20 mouse cellular contexts compared by ENCODE assay signal in the genomic region with DNA sequence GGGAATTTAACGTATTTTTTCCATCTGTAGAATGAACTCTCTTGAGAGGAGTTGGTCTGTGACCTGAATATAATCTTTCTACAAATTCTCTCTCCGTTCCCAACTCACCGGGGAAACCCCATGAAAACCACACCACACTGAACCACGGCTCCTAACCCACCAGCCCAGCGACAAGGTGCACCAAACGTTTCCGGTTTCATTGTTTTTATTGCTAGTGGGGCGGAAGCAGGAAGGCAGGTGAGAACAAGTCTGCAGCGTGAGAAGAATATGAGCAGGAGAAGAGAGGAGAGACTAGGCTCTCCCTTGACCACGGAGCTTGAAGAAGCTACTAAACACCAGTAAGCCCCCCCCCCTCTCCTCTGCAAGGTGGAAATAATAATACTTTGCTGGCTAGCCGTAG. TPM values are rescaled to one million over a fixed set of nuclear protein-coding genes. Genes with fewer than 3 reads are reported as not detected.
A peak's percentile ranks its signal among the peaks of the same experiment; 100 is the strongest.
DNase-seq lines count a peak whose midpoint lies in the region; TF ChIP-seq lines count a peak whose summit lies in the region.
"Had no signal": no experiment of that assay in that cellular context is flagged by ENCODE, and none has a peak within 500 bp of the region (broad histone marks: within the 10 kb centered on the region; RNA-seq: fewer than 3 reads in every experiment).

No protein-coding gene starts in this region.

- TF ChIP-seq CTCF in CH12.LX (conservative IDR thresholded peaks at IDR 0.05 in 1 of 2, IDR thresholded peaks at IDR 0.05 in 1 of 2; ENCODE audit: low read depth in 2 of 2, low read length in 2 of 2) = no peak
- TF ChIP-seq CTCF in spleen, adult 2 months (IDR thresholded peaks at IDR 0.05; ENCODE audit: extremely low read depth, insufficient read depth, insufficient read length, insufficient replicate concordance) = no peak

- peaks cover 6 to 28% of the 10 kb centered on the region in 2 experiments for H3K4me1 ChIP-seq in CH12.LX (ENCODE audit: control insufficient read depth in 1 of 2, insufficient read depth in 2 of 2)
- H3K4me1 ChIP-seq in spleen, adult 2 months (ENCODE audit: control insufficient read depth, insufficient read depth, insufficient read length) = peaks cover 2% of the 10 kb centered on the region; the same call in 1 of the 2 replicates
- H3K4me1 ChIP-seq: forebrain, embryonic 12.5 days; hindbrain, embryonic 12.5 days had no signal

- 25% methylated on average over 11 of the region's 11 CpGs for WGBS in spleen, adult 2 months

- dilution Hi-C loops in CH12.LX (cut with MboI; ENCODE audit: extremely low pct_ligation_motif_present, extremely low pct_unique_long_range_greater_than_20kb, low sequenced_read_pairs) = no loop called here

- TF ChIP-seq POLR2A in CH12.LX (IDR thresholded peaks at IDR 0.05; ENCODE audit: low read depth, low read length) = no peak
- no peak for TF ChIP-seq POLR2A in spleen, adult 2 months (IDR thresholded peaks at IDR 0.05; ENCODE audit: low read depth, low read length)

- H3K79me2 ChIP-seq in CH12.LX (replicated peaks; ENCODE audit: control insufficient read depth, extremely low read depth, insufficient read depth, poor library complexity, severe bottlenecking) = no peaks in the 10 kb centered on the region

- H3K4me3 ChIP-seq in CH12.LX (replicated peaks in 1 of 3; ENCODE audit: low read depth in 2 of 3, low read length in 2 of 3, poor library complexity in 1 of 3) = no peak overlapping the region
- H3K4me3 ChIP-seq in spleen, adult 2 months (ENCODE audit: extremely low read depth, insufficient read depth, insufficient read length) = no peak overlapping the region
- H3K4me3 ChIP-seq: embryonic facial prominence, embryonic 13.5 days; forebrain, embryonic 12.5 days; heart, embryonic 15.5 days; hindbrain, embryonic 12.5 days; limb, embryonic 12.5 days had no signal

- no peaks in the 10 kb centered on the region for H3K9me3 ChIP-seq in CH12.LX (replicated peaks; ENCODE audit: low read length)
- H3K9me3 ChIP-seq: embryonic facial prominence, embryonic 13.5 days; forebrain, embryonic 12.5 days; heart, embryonic 15.5 days; hindbrain, embryonic 12.5 days; limb, embryonic 12.5 days had no signal

- H3K27ac ChIP-seq in CH12.LX (ENCODE audit: insufficient read depth, low read depth) = no peak overlapping the region
- H3K27ac ChIP-seq in spleen, adult 2 months (ENCODE audit: insufficient read depth, low read length) = no peak overlapping the region
- H3K27ac ChIP-seq: embryonic facial prominence, embryonic 13.5 days; forebrain, embryonic 12.5 days; heart, embryonic 15.5 days; hindbrain, embryonic 12.5 days; limb, embryonic 12.5 days; macrophage had no signal

- H3K36me3 ChIP-seq in CH12.LX (replicated peaks in 1 of 2; ENCODE audit: control insufficient read depth in 1 of 2, insufficient read depth in 1 of 2, low read length in 1 of 2) = no peaks in the 10 kb centered on the region
- H3K36me3 ChIP-seq in spleen, adult 2 months (ENCODE audit: control insufficient read depth, insufficient read depth, low read length) = no peaks in the 10 kb centered on the region
- H3K36me3 ChIP-seq: embryonic facial prominence, embryonic 13.5 days; forebrain, embryonic 12.5 days; heart, embryonic 15.5 days; hindbrain, embryonic 12.5 days; limb, embryonic 12.5 days had no signal

- in situ Hi-C loops in CH12.LX (cut with MboI; ENCODE audit: low pct_ligation_motif_present, low pct_unique_long_range_greater_than_20kb, low sequenced_read_pairs) = no loop called here

- TF ChIP-seq RAD21 in CH12.LX (IDR thresholded peaks at IDR 0.05; ENCODE audit: low read depth, low read length) = peak; percentile 11

- peak overlapping the region; percentile 35; the same call in 1 of the 2 replicates for H3K4me2 ChIP-seq in CH12.LX (ENCODE audit: insufficient read depth, low read depth, poor library complexity, severe bottlenecking)
- H3K4me2 ChIP-seq: embryonic facial prominence, embryonic 13.5 days; forebrain, embryonic 12.5 days; heart, embryonic 15.5 days; hindbrain, embryonic 12.5 days; limb, embryonic 12.5 days had no signal

- peaks cover 29% of the 10 kb centered on the region for H3K27me3 ChIP-seq in CH12.LX (replicated peaks)
- H3K27me3 ChIP-seq in spleen, adult 2 months (ENCODE audit: control insufficient read depth, insufficient read depth, low read length) = no peaks in the 10 kb centered on the region
- H3K27me3 ChIP-seq: embryonic facial prominence, embryonic 13.5 days; forebrain, embryonic 12.5 days; heart, embryonic 15.5 days; hindbrain, embryonic 12.5 days; limb, embryonic 12.5 days had no signal

- DNase-seq in lung, postnatal 36 days = peak; percentile 19
- DNase-seq in lung, postnatal 10 days = no peak
- DNase-seq in CH12.LX (ENCODE audit: extremely low read depth) = peak; percentile 76
- DNase-seq in spleen, adult 2 months (ENCODE audit: low read depth in 1 of 2, low spot score in 2 of 2) = peak; percentile 52 to 62
- DNase-seq in thymus, postnatal 36 days = peak; percentile 69 to 74
- no peak for DNase-seq in kidney, adult 9 months
- DNase-seq in layer of hippocampus, postnatal 36 days = no peak
- DNase-seq in adrenal gland, adult (ENCODE audit: inconsistent age in 2 of 2, low spot score in 1 of 2) = no peak
- DNase-seq: adrenal gland, adult 8-10 months; cerebellum, adult 11-12 months; kidney, adult 18-20 months; kidney, postnatal 4 days; midbrain, embryonic 14.5 days; right cerebral cortex, postnatal 25 days had no signal

- peak; percentile 80 for TF ChIP-seq EP300 in CH12.LX (IDR thresholded peaks at IDR 0.05; ENCODE audit: low read length)

- H3K9ac ChIP-seq in CH12.LX (ENCODE audit: insufficient read depth, low read depth) = no peak overlapping the region
- H3K9ac ChIP-seq: embryonic facial prominence, embryonic 13.5 days; forebrain, embryonic 12.5 days; heart, embryonic 15.5 days; hindbrain, embryonic 12.5 days; limb, embryonic 12.5 days had no signal

TF ChIP-seq in CH12.LX, 34 proteins besides CTCF, POLR2A, EP300 and RAD21:
- TF ChIP-seq SMC3 (IDR thresholded peaks at IDR 0.05; ENCODE audit: low read depth, low read length) = no peak
- TF ChIP-seq CHD2 (IDR thresholded peaks at IDR 0.05; ENCODE audit: low read length) = peak; percentile 35; the same call in 1 of the 2 replicates
- no peak for TF ChIP-seq USF2 (conservative IDR thresholded peaks at IDR 0.05; ENCODE audit: low read depth, low read length)
- no peak for TF ChIP-seq E2F4 (IDR thresholded peaks at IDR 0.05; ENCODE audit: insufficient replicate concordance, low read depth, low read length)
- TF ChIP-seq BHLHE40 (IDR thresholded peaks at IDR 0.05; ENCODE audit: low read depth, low read length) = peak; percentile 95
- TF ChIP-seq ZNF384 (IDR thresholded peaks at IDR 0.05; ENCODE audit: low read depth, low read length) = peak; percentile 40; the same call in 1 of the 2 replicates
- no peak for TF ChIP-seq KAT2A (IDR thresholded peaks at IDR 0.05; ENCODE audit: insufficient replicate concordance, low read length)
- peak; percentile 67; the same call in 1 of the 2 replicates for TF ChIP-seq SIN3A (IDR thresholded peaks at IDR 0.05; ENCODE audit: low read length)
- TF ChIP-seq ZC3H11A (IDR thresholded peaks at IDR 0.05; ENCODE audit: low read depth, low read length) = no peak
- TF ChIP-seq ETS1 (conservative IDR thresholded peaks at IDR 0.05; ENCODE audit: low read depth, low read length) = peak; percentile 84
- TF ChIP-seq NELFE (IDR thresholded peaks at IDR 0.05; ENCODE audit: low read depth, low read length) = no peak
- TF ChIP-seq USF1 (IDR thresholded peaks at IDR 0.05; ENCODE audit: low read depth, low read length) = no peak
- peak; percentile 93 for TF ChIP-seq IRF4 (IDR thresholded peaks at IDR 0.05; ENCODE audit: low read depth, low read length)
- peak; percentile 87 for TF ChIP-seq MEF2A (IDR thresholded peaks at IDR 0.05; ENCODE audit: borderline replicate concordance, low read depth, low read length)
- no peak for TF ChIP-seq PAX5 (IDR thresholded peaks at IDR 0.05; ENCODE audit: low read length)
- TF ChIP-seq HCFC1 (IDR thresholded peaks at IDR 0.05; ENCODE audit: low read depth, low read length) = peak; percentile 53
- peak; percentile 33 for TF ChIP-seq MAX (IDR thresholded peaks at IDR 0.05; ENCODE audit: low read length)
- TF ChIP-seq ZKSCAN1 (IDR thresholded peaks at IDR 0.05; ENCODE audit: borderline replicate concordance, low read depth, low read length) = no peak
- TF ChIP-seq JUN (IDR thresholded peaks at IDR 0.05; ENCODE audit: insufficient read depth, low read depth, low read length) = no peak
- peak; percentile 79; the same call in 1 of the 2 replicates for TF ChIP-seq MAZ (IDR thresholded peaks at IDR 0.05; ENCODE audit: low read depth, low read length)
- TF ChIP-seq CHD1 (IDR thresholded peaks at IDR 0.05; ENCODE audit: low read depth, low read length) = no peak
- peak; percentile 86 for TF ChIP-seq TCF12 (IDR thresholded peaks at IDR 0.05; ENCODE audit: low read depth, low read length)
- peak; percentile 53; the same call in 1 of the 2 replicates for TF ChIP-seq MXI1 (IDR thresholded peaks at IDR 0.05; ENCODE audit: low read depth, low read length)
- TF ChIP-seq ELF1 (IDR thresholded peaks at IDR 0.05; ENCODE audit: low read depth, low read length) = peak; percentile 91
- peak; percentile 61; the same call in 1 of the 2 replicates for TF ChIP-seq RCOR1 (conservative IDR thresholded peaks at IDR 0.05; ENCODE audit: low read depth, low read length)
- TF ChIP-seq MYC (IDR thresholded peaks at IDR 0.05; ENCODE audit: low read depth, low read length) = peak; percentile 69; the same call in 1 of the 2 replicates
- peak; percentile 83 for TF ChIP-seq MAFK (IDR thresholded peaks at IDR 0.05; ENCODE audit: insufficient replicate concordance, low read length)
- no peak for TF ChIP-seq POLR2AphosphoS2 (IDR thresholded peaks at IDR 0.05; ENCODE audit: low read depth, low read length)
- TF ChIP-seq ZMIZ1 (IDR thresholded peaks at IDR 0.05; ENCODE audit: low read depth, low read length) = no peak
TF ChIP-seq in CH12.LX: peak in this region for 16.

RNA-seq across cellular contexts. Expression of gene Etv5, which starts 26.9 kb away (rescaled TPM):
- 3.4 and 4.5 TPM in 2 replicates for total RNA-seq in CH12.LX (2012; rRNA removed)
- total RNA-seq in CH12.LX (2014; rRNA removed) = 2.2 and 2.6 TPM in 2 replicates
- polyA plus RNA-seq in CH12.LX (2012; ENCODE audit: insufficient read length, low read depth) = 2.3 and 3.5 TPM in 2 replicates
- 6.5 and 8.1 TPM in 2 replicates for polyA plus RNA-seq in spleen, adult 2 months (2012; rRNA removed)
- total RNA-seq in layer of hippocampus, postnatal 36 days (2021) = 10 to 100 TPM; 47.5 to 49.4 TPM

Comparison
In these comparisons a context has a peak if more than half of its experiments do, and no peak if none do; other contexts are left out.
1. DNase-seq: peak in lung, postnatal 36 days (single experiment), CH12.LX (single experiment), spleen, adult 2 months (2 of 2) and thymus, postnatal 36 days (2 of 2); none in lung, postnatal 10 days (single experiment), kidney, adult 9 months (single experiment), layer of hippocampus, postnatal 36 days (0 of 2) and adrenal gland, adult (0 of 2).
2. RNA of gene Etv5, which starts 26.9 kb away (total RNA-seq): 47.5 to 49.4 TPM in layer of hippocampus, postnatal 36 days; 2.2 to 4.5 TPM in CH12.LX; every median in the first group is over 4 times any median in the second.